Mouse (Mus musculus): ENCODE data around the gene Gm20388.

Gene Gm20388

DNA sequence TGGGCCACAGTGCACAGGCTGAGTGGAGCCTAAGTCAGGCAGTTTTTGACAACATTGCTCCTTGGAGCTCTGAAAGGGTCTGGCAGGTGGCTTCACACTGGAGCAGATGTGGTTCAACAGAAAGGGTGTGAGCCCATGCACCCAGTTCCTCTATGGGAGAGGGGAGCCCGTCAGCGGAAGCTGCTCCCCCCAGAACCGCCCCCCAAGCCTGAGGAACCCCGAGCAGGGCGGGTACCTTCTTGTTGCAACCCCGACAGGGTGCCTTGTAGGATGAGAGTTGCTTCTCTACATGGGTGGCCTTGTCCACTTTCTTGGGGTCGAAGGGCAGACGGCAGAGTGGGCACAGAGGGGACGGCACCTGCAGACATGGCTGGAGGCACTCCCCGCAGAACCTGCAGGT, 2559.3 kb downstream of the Gm20388 start:
- no peak for DNase-seq (ENCODE audit: low read depth, low spot score)

DNA sequence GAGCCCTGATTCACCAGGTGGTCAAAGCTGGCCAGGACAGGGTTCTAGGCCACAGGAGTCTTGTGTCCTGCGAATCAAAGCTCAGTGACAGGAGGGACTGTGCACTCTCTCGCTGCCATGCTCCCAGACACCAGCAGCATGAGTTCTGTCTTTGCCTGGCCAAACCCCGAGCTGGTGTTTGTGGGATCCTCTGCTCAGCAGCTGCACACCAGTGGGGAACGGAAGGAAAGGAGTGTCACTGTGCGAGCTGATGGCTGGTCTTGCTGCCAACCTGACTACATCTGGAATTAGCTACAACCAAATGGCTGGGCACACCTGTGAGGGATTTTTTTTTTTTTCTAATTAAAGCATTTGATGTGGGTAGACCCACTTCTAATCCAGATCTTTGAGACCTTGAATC, 2560.1 kb downstream of the Gm20388 start:
- no peak for DNase-seq (ENCODE audit: low read depth, low spot score)

DNA sequence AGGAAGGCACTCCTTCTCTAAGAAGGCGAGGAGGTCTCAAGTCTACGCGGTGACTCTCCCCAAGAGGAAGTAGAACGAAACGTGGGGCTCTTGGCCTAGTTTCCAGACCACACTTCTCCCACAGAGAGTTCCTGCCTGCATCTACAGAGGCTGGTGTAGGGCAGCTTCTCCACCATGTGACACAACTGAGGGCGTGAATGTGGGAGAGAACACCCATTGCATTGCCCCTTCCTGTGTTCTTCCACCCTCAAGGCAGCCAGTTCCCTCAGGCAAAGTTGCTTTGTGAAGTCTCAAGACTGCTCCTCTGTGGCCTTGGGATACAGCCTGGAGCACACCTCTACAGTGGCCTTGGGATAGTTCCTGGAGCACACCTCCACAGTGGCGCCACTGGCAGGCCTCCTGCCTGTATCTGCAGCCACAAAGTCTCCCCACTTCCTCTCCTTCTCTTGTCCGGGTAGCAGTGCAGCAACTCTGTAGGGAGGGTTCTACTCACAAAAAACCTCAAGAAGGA, 2563.3 kb downstream of the Gm20388 start:
- peak; percentile 58 for DNase-seq (ENCODE audit: low read depth, low spot score)

DNA sequence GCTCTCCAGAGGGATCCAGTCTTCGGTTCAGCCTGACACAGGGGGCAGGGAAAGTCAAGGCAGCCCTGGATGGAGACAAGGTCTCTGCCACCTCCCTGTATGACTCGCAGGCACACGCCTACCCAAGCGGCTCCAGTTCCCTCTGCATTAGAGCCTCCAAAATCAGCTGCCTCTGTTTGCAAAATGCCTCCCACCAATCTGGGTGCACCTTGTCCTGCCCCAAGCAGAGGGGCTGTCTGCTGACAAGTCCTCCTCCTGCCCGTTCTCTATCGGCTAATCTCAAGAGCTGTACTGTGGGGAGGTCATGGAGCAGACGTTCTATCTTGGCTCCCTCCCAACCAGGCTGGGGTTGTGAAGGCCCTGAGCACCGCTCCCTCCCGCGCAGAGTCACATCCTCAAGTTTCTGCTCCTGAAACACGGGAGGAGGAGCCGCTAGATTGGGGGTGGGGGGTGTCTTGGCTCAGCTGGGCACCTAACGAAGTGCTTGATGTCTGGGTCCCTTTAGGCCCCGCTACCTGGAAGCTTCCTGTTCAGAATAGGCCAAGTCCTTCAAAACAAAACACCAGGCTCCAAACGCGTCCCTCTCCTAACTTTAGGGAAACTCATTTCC, 2564.4 kb downstream of the Gm20388 start:
- peak; percentile 72 for DNase-seq (ENCODE audit: low read depth, low spot score)

DNA sequence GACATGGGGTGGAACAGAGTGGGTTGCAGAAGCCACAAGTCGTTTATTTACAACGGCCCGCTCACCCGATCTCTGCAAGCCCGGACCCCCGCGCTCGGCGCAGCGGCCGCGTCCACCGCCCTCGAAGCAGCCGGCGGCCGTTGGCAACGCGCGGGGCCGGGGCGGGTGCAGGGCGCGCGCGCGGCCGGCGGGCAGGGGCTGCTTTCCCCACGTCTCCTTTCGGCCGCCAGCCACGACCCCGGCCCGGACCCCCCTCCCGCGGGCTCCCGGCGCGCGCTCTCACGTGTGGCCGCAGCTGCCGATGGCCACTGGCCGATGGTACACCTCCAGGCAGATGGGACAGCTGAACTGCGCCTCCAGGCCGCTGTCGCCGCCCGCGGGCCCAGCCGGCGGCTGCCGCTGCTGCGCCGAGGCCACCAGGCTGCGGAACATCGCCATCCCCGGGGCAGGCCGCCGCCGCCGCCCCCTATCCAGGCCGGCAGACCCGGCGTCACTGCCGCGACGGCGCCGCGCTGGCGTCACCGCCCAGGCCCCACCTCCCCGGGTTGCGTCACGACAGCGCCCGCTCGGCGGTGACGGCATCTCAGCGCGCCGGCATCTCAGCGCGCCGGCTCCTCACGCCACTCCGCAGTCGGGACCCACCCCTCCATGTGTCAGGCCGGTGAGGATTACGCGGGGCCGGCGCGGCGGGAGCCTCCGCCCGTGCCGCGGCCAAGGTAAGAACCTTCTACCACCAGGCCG, 2565.1 kb downstream of the Gm20388 start, which contains the start of the genes Rnf166 and Ctu2:
Rnf166 (minus strand) TSS at position 485 of the 741 bp plus-strand sequence.
Ctu2 (plus strand) TSS at position 564 of the 741 bp plus-strand sequence.
- peak; percentile 94 for DNase-seq (ENCODE audit: low read depth, low spot score)

DNA sequence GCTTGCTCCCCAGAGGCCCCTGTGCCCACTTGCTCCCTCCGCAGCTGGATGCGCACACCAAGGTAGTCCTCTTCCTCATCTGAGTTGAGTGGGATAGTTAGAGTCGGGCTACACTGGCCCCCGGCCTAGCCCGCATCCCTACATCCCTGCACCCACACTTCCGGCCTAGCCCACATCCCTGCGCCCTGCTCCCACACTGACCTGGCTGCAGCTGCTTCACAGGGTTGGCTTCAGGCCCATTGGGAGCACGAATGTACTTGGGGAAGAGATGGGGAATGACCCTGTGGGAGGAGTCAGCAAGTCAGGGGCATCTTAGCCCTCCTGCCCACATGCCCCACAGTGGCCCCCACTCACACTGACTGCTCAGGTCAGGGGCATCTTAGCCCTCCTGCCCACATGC, 2571.8 kb downstream of the Gm20388 start:
- DNase-seq (ENCODE audit: low read depth, low spot score): no peak

DNA sequence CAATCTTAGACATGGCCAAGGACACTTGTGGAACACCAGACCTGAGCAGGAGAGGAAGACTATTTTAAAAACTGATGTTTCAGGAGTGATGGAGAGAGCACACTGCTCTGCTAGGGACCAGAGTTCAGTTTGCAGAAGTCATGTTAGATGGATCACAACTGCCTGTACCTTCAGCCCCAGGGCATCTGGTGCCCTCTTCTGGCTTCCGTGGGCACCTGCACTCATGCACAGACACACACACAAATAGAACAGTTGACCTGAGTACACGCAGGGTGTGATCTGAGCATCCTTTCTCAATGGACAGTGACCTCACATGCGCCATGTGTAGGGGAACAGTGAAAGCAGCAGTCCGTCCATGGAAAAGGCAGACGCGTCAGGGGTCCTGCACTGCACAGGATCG, 2573.2 kb downstream of the Gm20388 start:
- no peak for DNase-seq (ENCODE audit: low read depth, low spot score)

DNA sequence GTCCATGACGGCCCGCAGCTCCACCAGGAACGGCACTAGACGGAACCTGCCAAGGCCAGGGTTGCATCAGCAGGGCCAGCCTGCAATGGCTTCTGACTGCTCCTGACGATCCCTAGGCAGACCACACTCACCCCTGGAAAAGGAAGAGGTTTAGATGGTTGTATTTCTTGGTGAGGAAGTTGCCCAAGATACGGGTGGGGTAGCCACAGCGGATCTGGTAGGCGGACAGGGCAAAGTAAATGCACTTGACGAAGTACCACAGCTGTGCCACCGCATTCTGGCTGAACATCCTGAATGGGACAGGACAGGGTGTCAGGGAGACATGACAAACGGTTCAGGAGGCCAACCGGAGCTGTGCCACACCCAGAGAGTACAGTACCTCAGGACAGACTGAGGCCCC, 2574.2 kb downstream of the Gm20388 start:
- DNase-seq (ENCODE audit: low read depth, low spot score): no peak

DNA sequence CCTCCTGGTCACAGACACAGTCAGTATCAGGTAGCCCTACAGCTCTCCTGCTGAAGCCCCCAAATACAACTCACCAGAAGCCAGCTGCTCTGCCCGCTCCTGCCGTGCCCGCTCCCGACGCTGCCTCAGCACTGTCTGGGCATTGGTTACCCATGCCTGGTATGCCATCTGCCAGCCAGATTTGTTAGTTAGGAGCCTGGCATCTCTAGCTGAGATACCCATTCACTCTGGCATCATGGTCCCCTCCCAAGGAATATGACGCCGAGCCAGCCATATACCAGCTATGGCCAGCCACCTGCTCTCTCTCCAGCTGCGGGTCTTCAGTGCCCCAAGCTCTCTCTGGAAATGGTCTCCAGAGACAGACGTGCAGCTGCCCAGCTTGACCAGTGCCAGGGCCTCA, 2577.7 kb downstream of the Gm20388 start:
- DNase-seq (ENCODE audit: low read depth, low spot score): no peak

DNA sequence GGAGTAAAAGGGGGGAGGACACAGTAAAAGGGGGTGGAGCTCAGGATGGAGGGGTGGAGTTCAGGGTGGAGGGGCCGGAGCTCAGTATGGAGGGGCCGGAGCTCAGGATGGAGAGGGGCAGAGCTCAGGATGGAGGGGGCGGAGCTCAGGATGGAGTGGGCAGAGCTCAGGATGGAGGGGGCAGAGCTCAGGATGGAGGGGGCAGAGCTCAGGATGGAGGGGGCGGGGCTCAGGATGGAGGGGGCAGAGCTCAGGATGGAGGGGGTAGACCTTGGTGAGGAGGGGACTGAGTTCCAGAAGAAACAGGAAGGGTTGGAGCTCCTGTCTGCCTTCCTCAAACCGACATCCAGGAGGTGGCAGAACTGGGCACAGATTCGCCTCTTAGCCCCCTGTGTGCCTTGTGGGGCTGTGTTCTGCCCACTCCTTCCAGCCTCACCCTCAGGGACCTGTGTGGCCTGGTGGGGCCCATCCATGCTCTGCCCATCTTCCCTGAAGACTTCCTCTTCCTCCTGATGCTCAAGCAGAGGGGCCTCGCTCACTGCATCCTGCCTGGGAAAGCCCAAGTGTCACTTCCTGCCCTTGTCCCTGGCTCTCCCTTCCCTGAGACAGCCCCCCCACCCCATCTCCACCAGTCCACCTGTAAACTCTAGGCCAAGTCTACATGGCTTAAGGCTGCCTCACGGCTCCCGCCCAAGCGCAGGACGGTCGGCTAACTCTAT, 2586.5 kb downstream of the Gm20388 start:
- DNase-seq (ENCODE audit: low read depth, low spot score): no peak

DNA sequence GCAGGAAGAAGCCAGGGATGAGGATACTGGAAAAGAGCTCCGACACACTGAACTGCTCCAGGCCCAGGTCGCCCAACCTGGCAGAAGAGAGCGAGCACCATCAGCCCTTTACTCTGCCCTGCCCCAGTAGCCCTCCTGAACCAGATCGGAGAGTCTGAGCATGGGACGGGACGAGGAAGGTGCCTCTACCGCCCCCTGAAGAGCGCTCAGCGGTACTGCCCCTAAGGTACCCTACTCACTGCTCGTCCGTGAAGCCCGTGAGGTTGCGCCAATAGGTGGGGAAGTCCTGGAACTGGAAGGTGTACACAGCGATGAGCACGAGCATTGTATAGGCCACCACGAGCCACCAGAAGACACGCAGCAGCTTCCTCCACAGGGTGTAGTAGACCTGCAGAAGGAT, 2587.3 kb downstream of the Gm20388 start:
- no peak for DNase-seq (ENCODE audit: low read depth, low spot score)

DNA sequence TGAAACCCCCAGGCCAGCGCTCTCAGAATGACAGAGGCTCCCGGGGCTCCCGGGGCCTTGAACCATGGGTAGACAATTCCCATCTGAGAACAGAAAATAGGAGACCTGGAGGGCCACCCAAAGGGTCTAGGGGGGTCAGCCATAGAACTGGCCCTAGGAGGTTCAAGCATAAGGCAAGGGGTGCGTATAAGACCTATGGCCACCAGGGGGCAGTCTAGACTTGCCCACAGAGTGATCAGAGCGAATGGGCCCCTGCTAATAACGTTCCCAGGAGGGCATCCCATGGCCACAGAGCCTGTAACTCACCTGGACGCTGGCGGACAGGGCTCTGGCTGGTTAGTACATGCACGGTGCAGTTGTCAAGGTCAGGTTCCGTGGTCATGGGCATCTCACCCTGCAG, 2590.2 kb downstream of the Gm20388 start:
- DNase-seq (ENCODE audit: low read depth, low spot score): peak; percentile 84

DNA sequence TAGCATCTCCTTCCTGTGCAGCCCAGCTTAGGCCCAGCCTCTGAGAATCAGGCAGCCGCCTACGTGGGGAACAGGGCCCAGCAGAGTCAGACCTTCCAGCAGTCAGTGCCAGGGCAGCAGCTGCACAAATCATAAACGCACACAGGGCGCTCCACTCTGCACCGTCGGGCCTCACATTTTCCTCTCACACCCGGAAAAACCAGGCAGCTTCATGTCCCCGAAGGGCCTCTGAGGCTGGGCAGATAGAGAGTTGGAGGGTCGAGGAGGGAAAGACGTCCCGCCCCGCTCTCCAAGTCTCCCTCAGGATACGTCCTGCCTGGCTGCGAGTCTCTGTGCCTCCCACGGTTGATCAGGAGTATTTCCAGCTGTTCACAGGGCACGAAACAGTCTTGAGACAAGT, 2600.9 kb downstream of the Gm20388 start:
- DNase-seq (ENCODE audit: low read depth, low spot score): no peak

DNA sequence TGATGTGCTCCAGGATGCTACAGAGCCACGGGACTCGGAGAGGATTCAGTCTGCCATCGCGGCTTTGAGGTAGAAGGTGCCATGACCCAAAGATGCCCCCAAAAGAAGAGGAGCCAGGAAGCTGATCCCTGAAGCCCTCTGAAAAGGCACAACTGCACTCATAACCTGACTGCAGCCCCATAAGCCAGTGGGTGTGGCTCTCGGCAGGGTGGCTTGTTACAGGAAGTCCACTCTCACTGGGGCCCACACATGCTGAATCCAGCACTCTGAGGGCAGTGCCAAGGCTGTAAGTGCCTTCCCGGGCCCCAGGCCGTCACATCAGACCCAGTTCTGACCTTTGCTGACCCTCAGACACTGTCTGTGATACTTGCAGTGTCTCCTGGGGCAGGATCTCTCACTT, 2601.8 kb downstream of the Gm20388 start:
- DNase-seq (ENCODE audit: low read depth, low spot score): no peak

DNA sequence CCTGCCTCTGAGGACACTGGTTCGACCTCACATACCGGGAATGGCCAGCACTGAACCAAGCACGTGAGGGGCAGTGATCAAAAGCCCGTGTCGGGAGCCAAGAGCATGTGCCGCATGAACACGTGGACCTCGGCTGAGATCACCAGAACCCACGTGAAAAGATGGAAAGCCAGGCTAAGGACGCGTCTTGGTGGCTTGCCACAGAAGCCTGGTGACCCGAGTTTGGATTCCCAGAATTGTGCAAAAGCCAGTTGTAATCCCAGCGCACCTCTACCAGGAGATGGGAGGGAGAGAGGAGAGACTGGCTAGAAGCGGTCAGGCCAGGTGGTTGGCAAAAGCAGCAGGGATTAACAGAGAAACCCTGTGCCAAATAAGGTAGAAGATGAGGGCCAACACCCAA, 2605.1 kb downstream of the Gm20388 start:
- no peak for DNase-seq (ENCODE audit: low read depth, low spot score)

DNA sequence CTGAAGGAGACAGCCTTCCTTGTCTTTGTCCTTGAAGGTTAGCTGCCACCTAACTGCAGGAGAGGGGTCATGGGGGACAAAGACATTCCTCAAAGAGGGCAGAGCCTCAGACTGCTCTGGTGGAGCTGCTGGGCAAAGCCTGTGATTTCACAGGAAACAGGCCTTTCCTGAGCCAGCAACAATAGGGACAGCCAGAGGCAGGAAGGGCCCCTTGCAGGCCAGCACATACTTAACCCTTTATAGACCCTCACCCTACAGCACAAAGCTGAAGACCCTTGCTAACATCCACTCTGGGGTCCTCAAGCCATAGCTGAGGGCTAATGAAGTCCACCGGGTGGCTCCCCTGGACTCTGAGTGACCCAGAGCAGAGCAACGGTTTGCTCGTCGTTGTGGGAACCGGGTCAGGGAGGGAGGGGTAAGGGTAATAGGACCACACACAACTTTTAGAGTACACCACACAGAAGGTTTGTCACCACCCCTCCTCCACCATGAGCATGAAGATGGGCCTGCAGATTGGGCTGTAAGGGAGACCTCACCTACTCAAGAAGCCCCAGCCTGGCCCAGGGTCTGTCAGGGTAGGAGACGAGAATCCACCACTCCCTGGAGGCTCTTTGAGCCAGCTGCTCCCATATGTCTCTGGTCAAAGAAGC, 2607.0 kb downstream of the Gm20388 start:
- DNase-seq (ENCODE audit: low read depth, low spot score): no peak

DNA sequence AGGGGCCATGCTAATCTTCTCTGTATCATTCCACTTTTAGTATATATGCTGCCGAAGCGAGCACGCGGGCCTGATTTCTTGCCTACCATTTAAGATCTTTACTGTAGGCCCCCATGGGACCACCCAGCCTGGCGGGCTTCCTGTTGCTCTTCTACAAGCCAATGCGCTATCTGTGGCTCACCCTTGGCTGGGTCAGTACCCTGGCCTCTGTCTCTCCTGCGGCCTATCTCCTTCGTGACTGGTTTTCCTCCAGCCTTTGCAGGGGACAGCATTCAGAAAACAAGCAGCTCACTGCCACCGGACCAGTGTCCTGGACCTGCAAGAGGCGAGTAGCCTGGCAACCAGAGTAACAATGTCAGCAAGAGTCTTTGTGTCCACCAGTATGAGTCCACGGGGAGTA, 2610.0 kb downstream of the Gm20388 start:
- DNase-seq (ENCODE audit: low read depth, low spot score): no peak

DNA sequence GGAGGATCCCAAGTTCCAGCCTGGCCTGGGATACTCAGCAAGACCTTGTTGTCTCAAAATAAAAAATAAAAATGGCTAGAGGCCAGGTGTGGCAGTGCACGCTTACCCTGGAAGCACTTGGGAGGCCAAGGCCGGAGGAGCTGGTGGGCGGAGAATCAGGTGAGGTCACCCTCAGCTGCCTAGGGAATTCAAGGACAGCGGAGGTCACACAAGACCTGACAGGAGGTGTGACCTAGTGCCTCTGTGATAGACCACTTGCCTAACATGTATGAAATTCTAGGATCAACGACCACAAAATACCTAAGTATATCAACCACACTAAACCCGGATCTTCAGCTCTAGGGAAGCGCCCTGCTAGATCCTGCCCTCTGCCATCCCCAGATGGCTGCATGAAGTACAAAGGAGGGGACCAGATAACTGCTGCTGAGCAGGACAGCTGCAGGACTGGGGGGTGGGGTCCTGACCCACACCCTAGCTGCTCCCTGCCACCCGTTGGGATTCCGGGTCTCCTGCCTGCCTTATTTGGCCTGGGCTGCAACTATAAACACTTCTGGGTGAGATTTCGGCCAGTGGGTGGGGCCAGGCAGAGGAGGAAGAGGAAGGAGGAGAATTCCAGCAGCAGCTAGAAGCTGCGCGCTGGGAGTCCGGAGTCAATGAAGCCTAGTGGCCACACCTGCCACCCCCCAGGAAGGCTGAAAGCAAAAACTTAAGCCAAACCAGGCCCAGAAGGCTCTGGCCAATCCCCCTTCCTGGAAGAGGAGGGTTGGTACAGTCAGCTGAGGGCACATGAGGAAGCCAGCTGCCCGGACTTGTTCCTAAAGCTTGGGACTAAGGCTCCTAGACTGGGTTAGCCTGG, 2612.4 kb downstream of the Gm20388 start:
- peak; percentile 4 for DNase-seq (ENCODE audit: low read depth, low spot score)

DNA sequence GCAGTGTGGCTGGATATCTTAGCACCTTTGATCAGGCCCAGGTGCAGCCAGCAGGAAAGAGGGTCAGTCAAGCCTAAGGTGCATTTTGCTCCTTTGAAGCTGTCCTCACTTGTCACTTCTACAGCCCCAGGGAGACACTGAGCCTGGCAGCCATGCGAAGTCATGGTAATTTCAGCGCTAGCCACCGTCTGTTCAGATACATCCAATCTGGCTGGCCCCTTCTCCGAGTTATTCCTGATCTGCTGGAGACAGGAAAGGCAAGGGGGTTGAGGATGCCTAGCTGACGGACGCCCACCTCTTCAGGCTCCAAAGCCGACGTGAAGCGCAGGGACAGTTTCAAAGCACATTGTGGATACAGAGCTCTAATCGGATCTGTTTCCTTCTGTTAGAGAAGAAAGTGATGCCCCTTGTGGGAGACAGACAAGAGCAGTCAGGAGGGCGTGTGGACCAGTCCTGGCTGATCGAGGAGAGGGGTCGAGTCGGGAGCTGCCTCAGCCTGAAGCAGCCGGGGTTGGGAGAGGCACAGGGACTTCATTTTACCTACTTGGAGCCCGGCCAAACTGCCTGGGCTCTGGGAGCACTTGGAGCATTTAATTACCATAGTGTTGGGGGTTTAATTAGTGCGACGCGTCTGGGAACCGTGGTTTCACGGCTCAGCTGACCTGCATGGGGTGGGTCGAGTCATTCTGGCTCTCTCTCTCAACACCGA, 2613.2 kb downstream of the Gm20388 start:
- DNase-seq (ENCODE audit: low read depth, low spot score): peak; percentile 56

DNA sequence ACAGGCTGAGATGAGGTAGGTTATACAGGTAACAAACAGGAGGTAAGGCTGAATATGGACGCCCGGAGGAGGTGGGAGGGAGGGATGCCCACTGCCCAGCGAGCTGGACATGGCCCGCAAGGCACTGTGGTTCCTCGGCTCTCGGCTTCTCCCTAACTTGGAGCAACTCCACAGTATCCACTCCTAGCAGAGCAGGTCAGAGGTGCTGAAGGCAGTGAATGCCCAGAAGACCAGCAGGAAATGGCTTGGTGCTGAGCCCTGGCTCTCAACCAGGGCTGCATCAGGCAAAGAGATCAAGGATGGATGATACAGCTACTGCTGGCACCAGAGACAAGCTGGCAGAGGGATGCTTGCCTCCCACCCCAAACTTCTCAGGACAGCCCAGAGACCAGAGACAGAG, 2613.9 kb downstream of the Gm20388 start:
- no peak for DNase-seq (ENCODE audit: low read depth, low spot score)
